Mouse (Mus musculus) CH12.LX (cell line): ENCODE results near the gene Fam107b. TPM values are rescaled to one million over a fixed set of nuclear protein-coding genes. Genes with fewer than 3 reads are reported as not detected.

ENCODE experiments used
- DNase-seq: peaks from one replicate; pipeline ENCODE4 v3.0.0-alpha.2; 2013; ENCODE audit errors: extremely low read depth
- H3K27ac ChIP-seq: 2 replicates; pipeline ENCODE4 v1.5.1; 2012; ENCODE audit warnings: low read depth, mild to moderate bottlenecking, control low read depth, moderate library complexity; ENCODE audit not compliant: insufficient read depth
- H3K27me3 ChIP-seq: replicated peaks from 2 replicates; pipeline ENCODE3; 2012; ENCODE audit warnings: inconsistent platforms
- H3K36me3 ChIP-seq, 2 experiments: replicated peaks in 1 of 2; 2 replicates each; pipeline versions ENCODE3 to v1.6.1; 2012; ENCODE audit warnings: inconsistent platforms in 1 of 2, low read length in 1 of 2, mild to moderate bottlenecking in 1 of 2, mixed read lengths in 1 of 2, moderate library complexity in 1 of 2; ENCODE audit not compliant: control insufficient read depth in 1 of 2, insufficient read depth in 1 of 2
- H3K4me1 ChIP-seq, 2 experiments: 2 replicates each; pipeline ENCODE4 v1.6.1; 2012; ENCODE audit warnings: inconsistent platforms in 1 of 2, moderate library complexity in 1 of 2; ENCODE audit not compliant: insufficient read depth in 2 of 2, control insufficient read depth in 1 of 2
- H3K4me2 ChIP-seq: 2 replicates; pipeline ENCODE4 v1.6.1; 2012; ENCODE audit warnings: low read depth, mild to moderate bottlenecking, control low read depth; ENCODE audit not compliant: poor library complexity, insufficient read depth, severe bottlenecking
- H3K4me3 ChIP-seq, 3 experiments: fragments of 150-350 bp in 1 of 3; sonication (generic) in 1 of 3; replicated peaks in 1 of 3; 2 replicates each; pipeline versions ENCODE3 to v1.5.1; 2011 to 2012; ENCODE audit warnings: low read depth in 2 of 3, low read length in 2 of 3, mild to moderate bottlenecking in 2 of 3, moderate library complexity in 2 of 3, control low read depth in 1 of 3, improper control_type of control experiment in 1 of 3, inconsistent platforms in 1 of 3, mixed read lengths in 1 of 3; ENCODE audit not compliant: poor library complexity in 1 of 3
- H3K79me2 ChIP-seq: replicated peaks from 2 replicates; pipeline ENCODE4 v1.6.1; 2012; ENCODE audit warnings: mild to moderate bottlenecking, moderate library complexity; ENCODE audit not compliant: control insufficient read depth, poor library complexity, insufficient read depth, severe bottlenecking; ENCODE audit errors: extremely low read depth
- H3K9ac ChIP-seq: 2 replicates; pipeline ENCODE4 v1.6.1; 2012; ENCODE audit warnings: low read depth, mild to moderate bottlenecking, control low read depth, moderate library complexity; ENCODE audit not compliant: insufficient read depth
- H3K9me3 ChIP-seq: replicated peaks from 2 replicates; pipeline ENCODE3; 2012; ENCODE audit warnings: low read length, inconsistent platforms, mixed read lengths
- CTCF ChIP-seq, 2 experiments: IDR thresholded peaks in 1 of 2; conservative IDR thresholded peaks in 1 of 2; 2 replicates each; pipeline ENCODE4 v1.5.1; 2011 to 2012; ENCODE audit warnings: low read depth in 2 of 2, low read length in 2 of 2, improper control_type of control experiment in 1 of 2, inconsistent platforms in 1 of 2, mild to moderate bottlenecking in 1 of 2, moderate library complexity in 1 of 2
- E2F4 ChIP-seq: IDR thresholded peaks from 2 replicates; pipeline ENCODE4 v1.6.1; 2011; ENCODE audit warnings: low read depth, low read length, improper control_type of control experiment; ENCODE audit not compliant: insufficient replicate concordance
- ETS1 ChIP-seq: conservative IDR thresholded peaks from 2 replicates; pipeline ENCODE4 v1.6.1; 2012; ENCODE audit warnings: low read depth, mild to moderate bottlenecking, inconsistent platforms, low read length, improper control_type of control experiment, moderate library complexity
- GABPA ChIP-seq: IDR thresholded peaks from 2 replicates; pipeline ENCODE4 v1.6.1; 2012; ENCODE audit warnings: low read depth, low read length, improper control_type of control experiment, inconsistent platforms; ENCODE audit not compliant: insufficient replicate concordance
- IRF4 ChIP-seq: IDR thresholded peaks from 2 replicates; pipeline ENCODE4 v1.6.1; 2014; ENCODE audit warnings: low read depth, mild to moderate bottlenecking, inconsistent platforms, low read length, improper control_type of control experiment
- JUN ChIP-seq: IDR thresholded peaks from 2 replicates; pipeline ENCODE4 v1.6.1; 2011; ENCODE audit warnings: low read depth, mild to moderate bottlenecking, low read length, improper control_type of control experiment, moderate library complexity; ENCODE audit not compliant: insufficient read depth
- KAT2A ChIP-seq: IDR thresholded peaks from 2 replicates; pipeline ENCODE4 v1.6.1; 2012; ENCODE audit warnings: low read length, improper control_type of control experiment, inconsistent platforms; ENCODE audit not compliant: insufficient replicate concordance
- MAX ChIP-seq: IDR thresholded peaks from 2 replicates; pipeline ENCODE4 v1.6.1; 2011; ENCODE audit warnings: low read length, improper control_type of control experiment
- NELFE ChIP-seq: IDR thresholded peaks from 2 replicates; pipeline ENCODE4 v1.6.1; 2011; ENCODE audit warnings: low read depth, low read length, improper control_type of control experiment
- NRF1 ChIP-seq: IDR thresholded peaks from 2 replicates; pipeline ENCODE4 v1.6.1; 2014; ENCODE audit warnings: low read depth, mild to moderate bottlenecking, inconsistent platforms, low read length, improper control_type of control experiment, moderate library complexity
- PAX5 ChIP-seq: IDR thresholded peaks from 2 replicates; pipeline ENCODE4 v1.6.1; 2012; ENCODE audit warnings: low read length, inconsistent platforms, mixed read lengths
- POLR2AphosphoS2 ChIP-seq: IDR thresholded peaks from 2 replicates; pipeline ENCODE4 v1.6.1; 2011; ENCODE audit warnings: low read depth, low read length, improper control_type of control experiment
- RCOR1 ChIP-seq: conservative IDR thresholded peaks from 2 replicates; pipeline ENCODE4 v1.6.1; 2012; ENCODE audit warnings: low read depth, mild to moderate bottlenecking, inconsistent platforms, low read length, improper control_type of control experiment
- SMC3 ChIP-seq: IDR thresholded peaks from 2 replicates; pipeline ENCODE4 v1.6.1; 2011; ENCODE audit warnings: low read depth, low read length, improper control_type of control experiment
- TBP ChIP-seq: conservative IDR thresholded peaks from 2 replicates; pipeline ENCODE4 v1.6.1; 2011; ENCODE audit warnings: low read depth, low read length, improper control_type of control experiment
- TCF12 ChIP-seq: IDR thresholded peaks from 2 replicates; pipeline ENCODE4 v1.6.1; 2014; ENCODE audit warnings: low read depth, mild to moderate bottlenecking, inconsistent platforms, low read length, improper control_type of control experiment
- USF2 ChIP-seq: conservative IDR thresholded peaks from 2 replicates; pipeline ENCODE4 v1.6.1; 2011; ENCODE audit warnings: low read depth, low read length, improper control_type of control experiment
- ZMIZ1 ChIP-seq: IDR thresholded peaks from 2 replicates; pipeline ENCODE4 v1.6.1; 2012; ENCODE audit warnings: low read depth, mild to moderate bottlenecking, inconsistent platforms, low read length, improper control_type of control experiment
- dilution Hi-C: fragments of 300-500 bp; cut with MboI; formaldehyde crosslinking; loops from 2 replicates; pipeline ENCODE4 v1.14.3; 2020; ENCODE audit warnings: low sequenced_read_pairs; ENCODE audit not compliant: extremely low pct_unique_long_range_greater_than_20kb, extremely low pct_ligation_motif_present
- in situ Hi-C: fragments of 300-500 bp; cut with MboI; formaldehyde crosslinking; loops from 3 replicates; pipeline ENCODE4 v1.14.3; 2019; ENCODE audit warnings: low sequenced_read_pairs, low pct_ligation_motif_present, low pct_unique_long_range_greater_than_20kb, mixed read lengths
- polyA plus RNA-seq: library from polyadenylated mRNA; unstranded; fragments of >175 nt; gene quantifications from 2 replicates; pipeline ENCODE4 v1.2.1, GENCODE M21; 2012; ENCODE audit warnings: low read depth; ENCODE audit not compliant: insufficient read length
- total RNA-seq, 2 experiments: library from RNA; depleted of rRNA; stranded (reverse); fragments of 300-350 nt in 1 of 2; fragments of >200 nt in 1 of 2; gene quantifications; 2 replicates each; pipeline ENCODE4 v1.2.3; 2012 to 2014

Gene Fam107b
- total and polyA plus RNA-seq, 3 experiments = 42.6 to 113 (median 71.7) TPM

- peaks cover 21 to 51% of the 10 kb centered on the region in 2 experiments for H3K4me1 ChIP-seq
- H3K27ac ChIP-seq = no peak overlapping the region
- dilution Hi-C loops (no loop called here), in situ Hi-C loops (no loop called here)
- H3K27me3 ChIP-seq = no peaks in the 10 kb centered on the region
- H3K9ac ChIP-seq = no peak overlapping the region
- no peak overlapping the region for H3K4me3 ChIP-seq
- H3K79me2 ChIP-seq = peaks cover 60% of the 10 kb centered on the region
- H3K9me3 ChIP-seq = no peaks in the 10 kb centered on the region
- H3K36me3 ChIP-seq = peaks cover 5 to 71% of the 10 kb centered on the region in 2 experiments
- no peak overlapping the region for H3K4me2 ChIP-seq
- DNase-seq = no peak
- TF ChIP-seq E2F4 (no peak), IRF4 (no peak), POLR2AphosphoS2 (no peak), CTCF (conservative IDR thresholded peaks at IDR 0.05 in 1 of 2, IDR thresholded peaks at IDR 0.05 in 1 of 2; ENCODE audit: low read depth in 2 of 2, low read length in 2 of 2) (no peak)
Measured at GRCm38 (mm10) chr2:3739351-3739961, 169.2 kb downstream of the Fam107b start.

GRCm38 (mm10) chr2:3740256-3740655 lies 170.0 kb downstream of the Fam107b start:
- no peak overlapping the region for H3K4me3 ChIP-seq
- peaks cover 5 to 72% of the 10 kb centered on the region in 2 experiments for H3K36me3 ChIP-seq
- no peak overlapping the region for H3K4me2 ChIP-seq
- no peak overlapping the region for H3K9ac ChIP-seq
- in situ Hi-C loops = no loop called here
- dilution Hi-C loops = no loop called here
- H3K27ac ChIP-seq = no peak overlapping the region
- peaks cover 21 to 51% of the 10 kb centered on the region in 2 experiments for H3K4me1 ChIP-seq
- TF ChIP-seq JUN (no peak), TCF12 (no peak), GABPA (no peak), RCOR1 (no peak)
- TF ChIP-seq, all 38 proteins: peak for 0
- no peak for DNase-seq
- no peaks in the 10 kb centered on the region for H3K9me3 ChIP-seq
- peaks cover 52% of the 10 kb centered on the region for H3K79me2 ChIP-seq
- H3K27me3 ChIP-seq = no peaks in the 10 kb centered on the region

- H3K27ac ChIP-seq = no peak overlapping the region
- no peaks in the 10 kb centered on the region for H3K27me3 ChIP-seq
- no peaks in the 10 kb centered on the region for H3K9me3 ChIP-seq
- dilution Hi-C loops (no loop called here), in situ Hi-C loops (no loop called here)
- TF ChIP-seq CTCF (conservative IDR thresholded peaks at IDR 0.05 in 1 of 2, IDR thresholded peaks at IDR 0.05 in 1 of 2; ENCODE audit: low read depth in 2 of 2, low read length in 2 of 2) = no peak
- TF ChIP-seq KAT2A = no peak
- no peak for TF ChIP-seq TCF12
- no peak for TF ChIP-seq PAX5
- no peak for TF ChIP-seq ZMIZ1
- no peak for TF ChIP-seq ETS1
- TF ChIP-seq MAX = no peak
- no peak for TF ChIP-seq NELFE
- no peak for TF ChIP-seq SMC3
- TF ChIP-seq NRF1 = no peak
- TF ChIP-seq IRF4 = no peak
- no peak for TF ChIP-seq USF2
- TF ChIP-seq E2F4 = no peak
- no peak for TF ChIP-seq TBP
- no peak overlapping the region for H3K4me2 ChIP-seq
- peaks cover 8 to 72% of the 10 kb centered on the region in 2 experiments for H3K36me3 ChIP-seq
- H3K4me1 ChIP-seq = peaks cover 21 to 54% of the 10 kb centered on the region in 2 experiments
- H3K79me2 ChIP-seq = peaks cover 48% of the 10 kb centered on the region
- no peak overlapping the region for H3K4me3 ChIP-seq
- H3K9ac ChIP-seq = no peak overlapping the region
- no peak for DNase-seq
Measured at GRCm38 (mm10) chr2:3740670-3741069, 170.4 kb downstream of the Fam107b start.
